Mouse (Mus musculus) myocyte (in vitro differentiated cells): ENCODE results near the gene Olfr815. TPM values are rescaled to one million over a fixed set of nuclear protein-coding genes. Genes with fewer than 3 reads are reported as not detected.
"Not testable (repeated sequence)": the region's sequence is repeated elsewhere in the genome, so short reads cannot be mapped to it uniquely, and the experiment has no call there.

Source experiments
- H3K27me3 ChIP-seq: one replicate; pipeline ENCODE4 v1.6.1; 2011; ENCODE audit not compliant: control insufficient read depth, insufficient read depth, insufficient read length
- H3K36me3 ChIP-seq: one replicate; pipeline ENCODE4 v1.6.1; 2011; ENCODE audit not compliant: control insufficient read depth, insufficient read depth
- H3K4me2 ChIP-seq: one replicate; pipeline ENCODE4 v1.6.1; 2011; ENCODE audit warnings: low read depth, control low read depth
- H3K4me3 ChIP-seq: one replicate; pipeline ENCODE4 v1.5.1; 2011; ENCODE audit warnings: mild to moderate bottlenecking, control low read depth, moderate library complexity
- H3K79me2 ChIP-seq: one replicate; pipeline ENCODE4 v1.6.1; 2011; ENCODE audit not compliant: control insufficient read depth, insufficient read depth
- H3ac ChIP-seq: one replicate; pipeline ENCODE4 v1.6.1; 2011; ENCODE audit not compliant: control insufficient read depth, insufficient read length
- CEBPB ChIP-seq: IDR thresholded peaks from 2 replicates; pipeline ENCODE4 v1.6.1; 2011; ENCODE audit warnings: mild to moderate bottlenecking, moderate library complexity; ENCODE audit not compliant: poor library complexity, insufficient read depth, severe bottlenecking
- E2F4 ChIP-seq: IDR thresholded peaks from one replicate; pipeline ENCODE4 v1.6.1; 2011; ENCODE audit warnings: mild to moderate bottlenecking, control low read depth, moderate library complexity; ENCODE audit not compliant: insufficient read depth
- MAX ChIP-seq: IDR thresholded peaks from one replicate; pipeline ENCODE4 v1.6.1; 2011; ENCODE audit warnings: low read depth, mild to moderate bottlenecking, control low read depth
- MYOD1 ChIP-seq, 3 experiments: IDR thresholded peaks; one replicate each; pipeline ENCODE4 v1.6.1; 2011; ENCODE audit warnings: control low read depth in 2 of 3, low read depth in 2 of 3, mild to moderate bottlenecking in 2 of 3, moderate library complexity in 1 of 3; ENCODE audit not compliant: insufficient read length in 2 of 3, control insufficient read depth in 1 of 3
- MYOG ChIP-seq, 3 experiments: IDR thresholded peaks; one replicate each; pipeline ENCODE4 v1.6.1; 2011; ENCODE audit warnings: control low read depth in 2 of 3, low read depth in 2 of 3, mild to moderate bottlenecking in 2 of 3; ENCODE audit not compliant: insufficient read length in 2 of 3, control insufficient read depth in 1 of 3, insufficient read depth in 1 of 3
- POLR2A ChIP-seq: IDR thresholded peaks from one replicate; pipeline ENCODE4 v1.6.1; 2011; ENCODE audit warnings: low read depth, mild to moderate bottlenecking, control low read depth, moderate library complexity; ENCODE audit not compliant: insufficient read length
- POLR2AphosphoS2 ChIP-seq: IDR thresholded peaks from one replicate; pipeline ENCODE4 v1.6.1; 2011; ENCODE audit warnings: low read depth, control low read depth; ENCODE audit not compliant: insufficient read length
- REST ChIP-seq: IDR thresholded peaks from one replicate; pipeline ENCODE4 v1.6.1; 2011; ENCODE audit warnings: mild to moderate bottlenecking, control low read depth, moderate library complexity; ENCODE audit not compliant: insufficient read depth, insufficient read length
- SRF ChIP-seq: IDR thresholded peaks from one replicate; pipeline ENCODE4 v1.6.1; 2011; ENCODE audit warnings: low read depth; ENCODE audit not compliant: control insufficient read depth, insufficient read length
- TCF12 ChIP-seq: IDR thresholded peaks from one replicate; pipeline ENCODE4 v1.6.1; 2011; ENCODE audit warnings: mild to moderate bottlenecking, control low read depth; ENCODE audit not compliant: poor library complexity, insufficient read depth, severe bottlenecking
- TCF3 ChIP-seq: IDR thresholded peaks from one replicate; pipeline ENCODE4 v1.6.1; 2011; ENCODE audit warnings: low read depth, control low read depth; ENCODE audit not compliant: insufficient read length
- USF1 ChIP-seq: IDR thresholded peaks from one replicate; pipeline ENCODE4 v1.6.1; 2011; ENCODE audit warnings: low read depth, mild to moderate bottlenecking, control low read depth, moderate library complexity
- polyA plus RNA-seq: library from polyadenylated mRNA; unstranded; fragments of >200 nt; fragmentation: generic; extraction: Trizol; gene quantifications from one replicate; pipeline ENCODE4 v1.2.1, GENCODE M21; 2012; ENCODE audit warnings: missing spikeins

Gene Olfr815
- polyA plus RNA-seq, result not detected

- H3K27me3 ChIP-seq, H3ac ChIP-seq, H3K4me2 ChIP-seq, H3K36me3 ChIP-seq, H3K79me2 ChIP-seq, H3K4me3 ChIP-seq: not testable (repeated sequence)
These were observed at the start of gene Olfr815 for GRCm38 (mm10) chr10:129905767-129906166. TSS of gene Olfr815 (minus strand) at chr10:129905867.

- Histone ChIP-seq H3K27me3 (no peaks in the 10 kb centered on the region), H3K4me2 (no peak within 1 kb of the TSS), H3K36me3 (no peaks in the 10 kb centered on the region), H3K4me3 (no peak within 1 kb of the TSS), H3K79me2 (no peaks in the 10 kb centered on the region), H3ac (no peak within 1 kb of the TSS)
- TF ChIP-seq TCF12, result no peak
- no peak for TF ChIP-seq USF1
- TF ChIP-seq MYOG (IDR thresholded peaks at IDR 0.05; ENCODE audit: control insufficient read depth in 1 of 3, insufficient read depth in 1 of 3, insufficient read length in 2 of 3, low read depth in 2 of 3), result no peak
- no peak for TF ChIP-seq CEBPB
- TF ChIP-seq POLR2A, result no peak
- no peak for TF ChIP-seq MAX
- TF ChIP-seq TCF3, result no peak
- TF ChIP-seq REST, result no peak
These were observed 43.3 kb upstream of the Olfr815 start, which contains the start of gene Olfr818 for GRCm38 (mm10) chr10:129949000-129949399. TSS of gene Olfr818 (minus strand) at chr10:129949100.

GRCm38 (mm10) chr10:129915497-129915896, 9.8 kb upstream of the Olfr815 start, which contains the start of gene Olfr816:
TSS of gene Olfr816 (minus strand) at chr10:129915597.
- H3K36me3 ChIP-seq, result no peaks in the 10 kb centered on the region
- H3K79me2 ChIP-seq, result no peaks in the 10 kb centered on the region
- H3ac ChIP-seq, result no peak within 1 kb of the TSS
- H3K27me3 ChIP-seq, result no peaks in the 10 kb centered on the region
- TF ChIP-seq MYOG (IDR thresholded peaks at IDR 0.05; ENCODE audit: control insufficient read depth in 1 of 3, insufficient read depth in 1 of 3, insufficient read length in 2 of 3, low read depth in 2 of 3) (no peak), USF1 (no peak), E2F4 (no peak), TCF12 (no peak), MYOD1 (IDR thresholded peaks at IDR 0.05; ENCODE audit: control insufficient read depth in 1 of 3, insufficient read length in 2 of 3, low read depth in 2 of 3) (no peak), MAX (no peak), TCF3 (no peak), CEBPB (no peak), POLR2A (no peak), REST (no peak), SRF (no peak), POLR2AphosphoS2 (no peak)
- no peak within 1 kb of the TSS for H3K4me2 ChIP-seq
- H3K4me3 ChIP-seq, result no peak within 1 kb of the TSS

- no peaks in the 10 kb centered on the region for H3K79me2 ChIP-seq
- no peaks in the 10 kb centered on the region for H3K27me3 ChIP-seq
- no peak overlapping the region for H3K4me3 ChIP-seq
- TF ChIP-seq MYOG (IDR thresholded peaks at IDR 0.05; ENCODE audit: control insufficient read depth in 1 of 3, insufficient read depth in 1 of 3, insufficient read length in 2 of 3, low read depth in 2 of 3) (no peak), POLR2A (no peak), POLR2AphosphoS2 (no peak), MAX (no peak), TCF3 (no peak), MYOD1 (IDR thresholded peaks at IDR 0.05; ENCODE audit: control insufficient read depth in 1 of 3, insufficient read length in 2 of 3, low read depth in 2 of 3) (no peak)
- no peak overlapping the region for H3ac ChIP-seq
- H3K4me2 ChIP-seq, result no peak overlapping the region
- H3K36me3 ChIP-seq, result no peaks in the 10 kb centered on the region
These were observed 19.7 kb downstream of the Olfr815 start for GRCm38 (mm10) chr10:129885934-129886333.

- not testable (repeated sequence) for H3K4me3 ChIP-seq, H3K4me2 ChIP-seq, H3K27me3 ChIP-seq, H3K36me3 ChIP-seq, H3K79me2 ChIP-seq, H3ac ChIP-seq
These were observed 20.2 kb downstream of the Olfr815 start for GRCm38 (mm10) chr10:129885496-129885895.

GRCm38 (mm10) chr10:129879751-129880150, 25.9 kb downstream of the Olfr815 start, which contains the start of gene Olfr814:
TSS of gene Olfr814 (minus strand) at chr10:129879851.
- not testable (repeated sequence) for H3K4me2 ChIP-seq, H3K4me3 ChIP-seq, H3K27me3 ChIP-seq, H3ac ChIP-seq, H3K36me3 ChIP-seq, H3K79me2 ChIP-seq
